In genomic region chr5:31823673-31824072, GRCm38 (mm10) we compare ENCODE assay signal across 21 mouse cellular contexts.
DNase-seq lines count a peak whose midpoint lies in the region; ATAC-seq and TF ChIP-seq lines count a peak whose summit lies in the region.
"Had no signal": no experiment of that assay in that cellular context is flagged by ENCODE, and none has a peak within 500 bp of the region (broad histone marks: within the 10 kb centered on the region; RNA-seq: fewer than 3 reads in every experiment).

No protein-coding gene starts in this region.

- no peaks in the 10 kb centered on the region for H3K36me3 ChIP-seq in intestine, postnatal 0 days (ENCODE audit: control insufficient read depth, insufficient read depth)
- H3K36me3 ChIP-seq in hindbrain, embryonic 14.5 days (replicated peaks; ENCODE audit: control insufficient read depth, insufficient read depth) = no peaks in the 10 kb centered on the region
- H3K36me3 ChIP-seq: embryonic facial prominence, embryonic 13.5 days; hindbrain, embryonic 10.5 days; kidney, embryonic 15.5 days; midbrain, embryonic 12.5 days had no signal

- no peak overlapping the region for H3K4me3 ChIP-seq in intestine, postnatal 0 days (ENCODE audit: low read depth, low read length)
- no peak overlapping the region for H3K4me3 ChIP-seq in hindbrain, embryonic 14.5 days (replicated peaks; ENCODE audit: low read length)
- H3K4me3 ChIP-seq: embryonic facial prominence, embryonic 13.5 days; hindbrain, embryonic 10.5 days; kidney, embryonic 15.5 days; left cerebral cortex, adult 2 months; midbrain, embryonic 12.5 days; myocyte had no signal

- peak; percentile 63 for ATAC-seq in intestine, postnatal 0 days
- ATAC-seq in hindbrain, embryonic 14.5 days (ENCODE audit: low FRiP score) = no peak
- ATAC-seq: activated CD4-positive, CD25-positive, alpha-beta regulatory T cell, adult 4 months; forebrain, embryonic 16.5 days had no signal

- TF ChIP-seq CTCF in intestine, postnatal 0 days (IDR thresholded peaks at IDR 0.05; ENCODE audit: low read depth) = no peak

- H3K9ac ChIP-seq in intestine, postnatal 0 days (ENCODE audit: low read depth, low read length) = no peak overlapping the region
- no peak overlapping the region for H3K9ac ChIP-seq in hindbrain, embryonic 14.5 days
- H3K9ac ChIP-seq: embryonic facial prominence, embryonic 13.5 days; kidney, embryonic 15.5 days; liver, embryonic 14.5 days; midbrain, embryonic 12.5 days had no signal

- no peak overlapping the region for H3K4me2 ChIP-seq in intestine, postnatal 0 days (replicated peaks; ENCODE audit: low read depth)
- H3K4me2 ChIP-seq in hindbrain, embryonic 14.5 days (replicated peaks) = no peak overlapping the region
- H3K4me2 ChIP-seq: embryonic facial prominence, embryonic 13.5 days; kidney, embryonic 15.5 days; midbrain, embryonic 12.5 days had no signal

- no peak overlapping the region; the same call in 1 of the 2 replicates for H3K27ac ChIP-seq in intestine, postnatal 0 days (ENCODE audit: low read depth, low read length)
- no peak overlapping the region for H3K27ac ChIP-seq in hindbrain, embryonic 14.5 days
- H3K27ac ChIP-seq: embryonic facial prominence, embryonic 13.5 days; hindbrain, embryonic 10.5 days; kidney, embryonic 15.5 days; left cerebral cortex, adult 2 months; liver, embryonic 14.5 days; midbrain, embryonic 12.5 days had no signal

- H3K27me3 ChIP-seq in intestine, postnatal 0 days (replicated peaks; ENCODE audit: control insufficient read depth, insufficient read depth, low read length) = no peaks in the 10 kb centered on the region
- no peaks in the 10 kb centered on the region for H3K27me3 ChIP-seq in hindbrain, embryonic 14.5 days (ENCODE audit: control insufficient read depth, insufficient read depth, low read length)
- H3K27me3 ChIP-seq: embryonic facial prominence, embryonic 13.5 days; kidney, embryonic 15.5 days; midbrain, embryonic 12.5 days had no signal

- no peaks in the 10 kb centered on the region for H3K4me1 ChIP-seq in intestine, postnatal 0 days (replicated peaks; ENCODE audit: control insufficient read depth, insufficient read depth, low read length)
- no peaks in the 10 kb centered on the region for H3K4me1 ChIP-seq in hindbrain, embryonic 14.5 days (replicated peaks; ENCODE audit: control insufficient read depth, insufficient read depth, low read length)
- H3K4me1 ChIP-seq: embryonic facial prominence, embryonic 13.5 days; hindbrain, embryonic 10.5 days; midbrain, embryonic 12.5 days had no signal

- WGBS in intestine, postnatal 0 days = 56% methylated on average over 3 of the region's 3 CpGs
- WGBS in hindbrain, embryonic 14.5 days = 83% methylated on average over 3 of the region's 3 CpGs

- peak; percentile 51 for DNase-seq in kidney, postnatal 10 days
- no peak for DNase-seq in kidney, adult 18-20 months
- peak; percentile 24 for DNase-seq in urinary bladder, postnatal 14 days (ENCODE audit: low spot score)
- DNase-seq in urinary bladder, postnatal 10 days (ENCODE audit: low spot score) = no peak
- no peak for DNase-seq in left cerebral cortex, adult 11 months (ENCODE audit: low spot score)
- DNase-seq in hindbrain, embryonic 14.5 days (ENCODE audit: low spot score) = no peak
- DNase-seq: cerebellum, adult 11-12 months; cerebellum, postnatal 14 days; gastrocnemius, postnatal 36 days; spleen, adult 18-20 months; thymus, adult 18-20 months had no signal

- no peaks in the 10 kb centered on the region for H3K9me3 ChIP-seq in intestine, postnatal 0 days (ENCODE audit: control insufficient read depth)
- no peaks in the 10 kb centered on the region for H3K9me3 ChIP-seq in hindbrain, embryonic 14.5 days (ENCODE audit: control insufficient read depth, low read length)
- H3K9me3 ChIP-seq: embryonic facial prominence, embryonic 13.5 days; hindbrain, embryonic 10.5 days; kidney, embryonic 15.5 days; midbrain, embryonic 12.5 days had no signal

Comparison
In these comparisons a context has a peak if more than half of its experiments do, and no peak if none do; other contexts are left out.
1. DNase-seq: peak in kidney, postnatal 10 days (single experiment) and urinary bladder, postnatal 14 days (single experiment); none in kidney, adult 18-20 months (single experiment), urinary bladder, postnatal 10 days (single experiment), left cerebral cortex, adult 11 months (single experiment) and hindbrain, embryonic 14.5 days (single experiment).